21 mouse cellular contexts compared by ENCODE assay signal in genomic region chr2:120187583-120187982, GRCm38 (mm10). TPM values are rescaled to one million over a fixed set of nuclear protein-coding genes. Genes with fewer than 3 reads are reported as not detected.
DNase-seq lines count a peak whose midpoint lies in the region; ATAC-seq and TF ChIP-seq lines count a peak whose summit lies in the region.
"Had no signal": no experiment of that assay in that cellular context is flagged by ENCODE, and none has a peak within 500 bp of the region (broad histone marks: within the 10 kb centered on the region; RNA-seq: fewer than 3 reads in every experiment).

No protein-coding gene starts in this region.

- no peak overlapping the region for H3K9ac ChIP-seq in intestine, postnatal 0 days (ENCODE audit: low read depth, low read length)
- no peak overlapping the region for H3K9ac ChIP-seq in intestine, embryonic 15.5 days
- H3K9ac ChIP-seq in stomach, postnatal 0 days (ENCODE audit: low read length): no peak overlapping the region
- H3K9ac ChIP-seq: heart, embryonic 13.5 days; hindbrain, embryonic 15.5 days; lung, embryonic 15.5 days had no signal

- H3K9me3 ChIP-seq in intestine, postnatal 0 days (ENCODE audit: control insufficient read depth): no peaks in the 10 kb centered on the region
- no peaks in the 10 kb centered on the region for H3K9me3 ChIP-seq in intestine, embryonic 15.5 days
- no peaks in the 10 kb centered on the region for H3K9me3 ChIP-seq in stomach, postnatal 0 days (ENCODE audit: control insufficient read depth, low read length)
- H3K9me3 ChIP-seq: heart, embryonic 13.5 days; hindbrain, embryonic 15.5 days; limb, embryonic 10.5 days; lung, embryonic 15.5 days; midbrain, embryonic 10.5 days had no signal

- no peaks in the 10 kb centered on the region for H3K36me3 ChIP-seq in intestine, postnatal 0 days (ENCODE audit: control insufficient read depth, insufficient read depth)
- H3K36me3 ChIP-seq in intestine, embryonic 15.5 days: no peaks in the 10 kb centered on the region
- no peaks in the 10 kb centered on the region for H3K36me3 ChIP-seq in stomach, postnatal 0 days (ENCODE audit: control insufficient read depth, insufficient read depth, low read length)
- H3K36me3 ChIP-seq: heart, embryonic 13.5 days; hindbrain, embryonic 15.5 days; limb, embryonic 10.5 days; lung, embryonic 15.5 days; midbrain, embryonic 10.5 days had no signal

- WGBS in intestine, postnatal 0 days: 85% methylated on average over 1 of the region's 1 CpGs
- WGBS in intestine, embryonic 15.5 days: 98% methylated on average over 1 of the region's 1 CpGs
- WGBS in stomach, postnatal 0 days: 88% methylated on average over 1 of the region's 1 CpGs

- DNase-seq in retina, postnatal 1 day: peak; percentile 16
- no peak for DNase-seq in retina, embryonic 14.5 days (ENCODE audit: low spot score)
- DNase-seq in MEL-GATA-1-ER (ENCODE audit: extremely low read depth, low read depth): peak; percentile 3
- no peak for DNase-seq in stomach, postnatal 0 days (ENCODE audit: low spot score)
- DNase-seq in ovary, adult 18-20 months (ENCODE audit: low spot score): no peak
- DNase-seq: adrenal gland, postnatal 36 days; cerebellum, adult 11 months; gastrocnemius, postnatal 25 days; layer of hippocampus, adult 9-11 months; right cerebral cortex, postnatal 14 days; thymus, adult 18-20 months had no signal

- ATAC-seq in intestine, postnatal 0 days: no peak
- ATAC-seq in intestine, embryonic 15.5 days: no peak
- ATAC-seq in stomach, postnatal 0 days (ENCODE audit: low FRiP score, low TSS enrichment): no peak
- ATAC-seq: activated CD4-positive, CD25-positive, alpha-beta regulatory T cell, adult 4 months had no signal

- no peak overlapping the region for H3K4me2 ChIP-seq in intestine, postnatal 0 days (replicated peaks; ENCODE audit: low read depth)
- no peak overlapping the region for H3K4me2 ChIP-seq in intestine, embryonic 15.5 days (replicated peaks)
- H3K4me2 ChIP-seq in stomach, postnatal 0 days (replicated peaks; ENCODE audit: low read depth): no peak overlapping the region
- H3K4me2 ChIP-seq: heart, embryonic 13.5 days; hindbrain, embryonic 15.5 days; lung, embryonic 15.5 days had no signal

- no peaks in the 10 kb centered on the region for H3K27me3 ChIP-seq in intestine, postnatal 0 days (replicated peaks; ENCODE audit: control insufficient read depth, insufficient read depth, low read length)
- H3K27me3 ChIP-seq in intestine, embryonic 15.5 days (replicated peaks): no peaks in the 10 kb centered on the region
- no peaks in the 10 kb centered on the region for H3K27me3 ChIP-seq in stomach, postnatal 0 days (ENCODE audit: control insufficient read depth, insufficient read depth, low read length)
- H3K27me3 ChIP-seq: heart, embryonic 13.5 days; hindbrain, embryonic 15.5 days; lung, embryonic 15.5 days had no signal

- no peak for TF ChIP-seq EP300 in stomach, postnatal 0 days (optimal IDR thresholded peaks at IDR 0.05)

- no peak overlapping the region for H3K4me3 ChIP-seq in intestine, postnatal 0 days (ENCODE audit: low read depth, low read length)
- no peak overlapping the region for H3K4me3 ChIP-seq in intestine, embryonic 15.5 days (replicated peaks)
- no peak overlapping the region for H3K4me3 ChIP-seq in stomach, postnatal 0 days (ENCODE audit: low read depth, low read length)
- H3K4me3 ChIP-seq: erythroblast, embryonic 14.5 days; heart, embryonic 13.5 days; hindbrain, embryonic 15.5 days; limb, embryonic 10.5 days; lung, embryonic 15.5 days; midbrain, embryonic 10.5 days; myocyte had no signal

- no peak overlapping the region for H3K27ac ChIP-seq in intestine, postnatal 0 days (ENCODE audit: low read depth, low read length)
- no peak overlapping the region for H3K27ac ChIP-seq in intestine, embryonic 15.5 days
- no peak overlapping the region for H3K27ac ChIP-seq in stomach, postnatal 0 days (replicated peaks)
- H3K27ac ChIP-seq: heart, embryonic 13.5 days; hindbrain, embryonic 15.5 days; limb, embryonic 10.5 days; lung, embryonic 15.5 days; midbrain, embryonic 10.5 days had no signal

- H3K4me1 ChIP-seq in intestine, postnatal 0 days (replicated peaks; ENCODE audit: control insufficient read depth, insufficient read depth, low read length): no peaks in the 10 kb centered on the region
- H3K4me1 ChIP-seq in intestine, embryonic 15.5 days (replicated peaks): no peaks in the 10 kb centered on the region
- no peaks in the 10 kb centered on the region for H3K4me1 ChIP-seq in stomach, postnatal 0 days (replicated peaks; ENCODE audit: control insufficient read depth, insufficient read depth)
- H3K4me1 ChIP-seq: heart, embryonic 13.5 days; hindbrain, embryonic 15.5 days; limb, embryonic 10.5 days; midbrain, embryonic 10.5 days had no signal

- TF ChIP-seq CTCF in intestine, postnatal 0 days (IDR thresholded peaks at IDR 0.05; ENCODE audit: low read depth): peak; percentile 52
- peak; percentile 64 for TF ChIP-seq CTCF in stomach, postnatal 0 days (IDR thresholded peaks at IDR 0.05; ENCODE audit: low read depth)

RNA-seq across cellular contexts. Expression of gene Ehd4, which starts 33.2 kb away (rescaled TPM):
- 70.0 and 74.9 TPM in 2 replicates for polyA plus RNA-seq in intestine, postnatal 0 days (2015; fragmentation: Nextera tagmentation; extraction: Ambion mirVana)
- polyA plus RNA-seq in intestine, embryonic 15.5 days (2015; fragmentation: Nextera tagmentation; extraction: Ambion mirVana): 50.0 and 50.1 TPM in 2 replicates
- polyA plus RNA-seq in stomach, postnatal 0 days (2015; fragmentation: Nextera tagmentation; extraction: Ambion mirVana): 65.6 and 75.1 TPM in 2 replicates

RNA-seq across cellular contexts. Expression of gene Pla2g4e, which starts 57.6 kb away (rescaled TPM):
- 0.08 and 0.14 TPM in 2 replicates for polyA plus RNA-seq in intestine, postnatal 0 days (2015; fragmentation: Nextera tagmentation; extraction: Ambion mirVana)
- 0.06 and 0.09 TPM in 2 replicates for polyA plus RNA-seq in intestine, embryonic 15.5 days (2015; fragmentation: Nextera tagmentation; extraction: Ambion mirVana)
- polyA plus RNA-seq in stomach, postnatal 0 days (2015; fragmentation: Nextera tagmentation; extraction: Ambion mirVana): 5.8 TPM in 2 replicates
- polyA plus RNA-seq: erythroblast, embryonic 14.5 days; limb, embryonic 10.5 days had no signal

Comparison
In these comparisons a context has a peak if more than half of its experiments do, and no peak if none do; other contexts are left out.
1. DNase-seq: peak in retina, postnatal 1 day (single experiment) and MEL-GATA-1-ER (single experiment); none in retina, embryonic 14.5 days (single experiment), stomach, postnatal 0 days (single experiment) and ovary, adult 18-20 months (single experiment).